Mouse (Mus musculus): ENCODE results near the gene Aco2. TPM values are rescaled to one million over a fixed set of nuclear protein-coding genes. Genes with fewer than 3 reads are reported as not detected.

Aco2 gene
- polyA plus RNA-seq, 2 experiments, result 127 to 158 TPM

DNA sequence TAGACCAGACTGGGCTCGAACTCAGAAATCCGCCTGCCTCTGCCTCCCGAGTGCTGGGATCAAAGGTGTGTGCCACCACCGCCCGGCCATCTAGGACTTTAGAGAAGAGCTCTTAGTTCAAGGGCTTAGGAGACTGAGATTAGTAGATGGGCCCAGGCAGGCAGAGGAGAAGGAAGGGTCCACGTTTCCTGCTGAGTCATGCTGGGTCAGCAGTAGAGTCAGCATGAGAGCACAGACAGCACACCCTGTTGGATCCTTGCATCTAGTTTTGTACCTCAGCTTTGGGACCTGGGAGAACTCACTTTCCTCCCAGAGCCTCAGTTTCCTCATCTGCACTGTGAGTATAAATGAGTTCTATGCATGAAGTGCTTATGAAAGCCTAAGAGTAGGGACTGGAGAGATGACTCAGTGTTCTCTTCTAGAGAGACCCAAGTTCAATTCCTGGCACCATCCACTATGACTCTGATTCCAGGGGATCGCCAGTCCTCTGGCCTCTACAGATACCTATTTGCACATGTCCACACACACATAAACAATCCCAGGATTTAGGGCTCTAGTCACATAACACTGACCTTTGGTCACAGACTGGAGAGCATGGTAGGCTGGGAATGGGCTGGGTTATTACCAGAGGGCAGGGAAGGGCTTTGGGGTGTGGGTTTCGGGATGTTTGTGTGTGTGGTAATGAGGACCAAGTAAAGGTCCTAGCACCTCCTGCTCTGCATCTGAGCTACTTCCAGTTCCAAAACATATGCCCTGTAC is 19.9 kb downstream of the Aco2 start:
- Histone ChIP-seq H3K4me2 (replicated peaks; ENCODE audit: low read depth, low read length, severe bottlenecking) (no peak overlapping the region), H3K27ac (replicated peaks; ENCODE audit: low read depth, low read length) (no peak overlapping the region), H3K4me1 (ENCODE audit: control insufficient read depth, insufficient read depth, low read length) (no peaks in the 10 kb centered on the region), H3K36me3 (ENCODE audit: control insufficient read depth, insufficient read depth, low read length) (peaks cover 66% of the 10 kb centered on the region), H3K4me3 (replicated peaks; ENCODE audit: low read length) (no peak overlapping the region), H3K9me3 (ENCODE audit: control insufficient read depth, low read length) (no peaks in the 10 kb centered on the region), H3K9ac (ENCODE audit: low read depth, low read length, severe bottlenecking) (no peak overlapping the region), H3K27me3 (ENCODE audit: control insufficient read depth, insufficient read depth, low read length) (no peaks in the 10 kb centered on the region)
- ATAC-seq (ENCODE audit: low FRiP score, low read depth), result no peak
- no peak for DNase-seq (ENCODE audit: low spot score)
- TF ChIP-seq POLR2A (IDR thresholded peaks at IDR 0.05; ENCODE audit: borderline replicate concordance, extremely low read depth, insufficient read depth, insufficient read length), result no peak
- 93% methylated on average over 8 of the region's 8 CpGs for WGBS

DNA sequence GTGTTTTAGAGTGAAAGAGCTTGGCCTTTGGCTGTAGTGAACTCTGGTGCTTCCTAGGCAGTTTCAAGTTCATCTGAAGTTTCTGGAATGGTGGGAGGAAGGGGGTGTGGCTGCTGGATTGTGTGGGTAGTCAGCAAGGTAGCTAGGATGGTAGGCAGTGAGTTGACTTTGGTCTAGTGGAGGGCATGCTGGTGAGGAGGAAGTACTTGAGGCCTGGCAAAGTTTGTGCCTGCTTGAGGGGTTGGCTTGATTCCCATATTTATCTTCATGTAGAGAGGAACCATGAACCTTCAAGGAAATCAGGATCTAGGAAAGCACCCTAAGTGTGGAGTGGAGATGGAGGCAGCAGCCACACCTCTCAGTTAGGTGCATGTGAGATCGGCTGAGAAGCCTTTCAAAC is 21.9 kb downstream of the Aco2 start:
- DNase-seq (ENCODE audit: low spot score) (no peak), ATAC-seq (ENCODE audit: low FRiP score, low read depth) (no peak)
- Histone ChIP-seq H3K4me2 (replicated peaks; ENCODE audit: low read depth, low read length, severe bottlenecking) (no peak overlapping the region), H3K27me3 (ENCODE audit: control insufficient read depth, insufficient read depth, low read length) (no peaks in the 10 kb centered on the region), H3K27ac (replicated peaks; ENCODE audit: low read depth, low read length) (no peak overlapping the region), H3K9ac (ENCODE audit: low read depth, low read length, severe bottlenecking) (no peak overlapping the region), H3K4me1 (ENCODE audit: control insufficient read depth, insufficient read depth, low read length) (no peaks in the 10 kb centered on the region), H3K9me3 (ENCODE audit: control insufficient read depth, low read length) (no peaks in the 10 kb centered on the region), H3K36me3 (ENCODE audit: control insufficient read depth, insufficient read depth, low read length) (peaks cover 65% of the 10 kb centered on the region), H3K4me3 (replicated peaks; ENCODE audit: low read length) (no peak overlapping the region)
- no peak for TF ChIP-seq POLR2A (IDR thresholded peaks at IDR 0.05; ENCODE audit: borderline replicate concordance, extremely low read depth, insufficient read depth, insufficient read length)
- WGBS, result 69% methylated on average over 1 of the region's 1 CpGs

DNA sequence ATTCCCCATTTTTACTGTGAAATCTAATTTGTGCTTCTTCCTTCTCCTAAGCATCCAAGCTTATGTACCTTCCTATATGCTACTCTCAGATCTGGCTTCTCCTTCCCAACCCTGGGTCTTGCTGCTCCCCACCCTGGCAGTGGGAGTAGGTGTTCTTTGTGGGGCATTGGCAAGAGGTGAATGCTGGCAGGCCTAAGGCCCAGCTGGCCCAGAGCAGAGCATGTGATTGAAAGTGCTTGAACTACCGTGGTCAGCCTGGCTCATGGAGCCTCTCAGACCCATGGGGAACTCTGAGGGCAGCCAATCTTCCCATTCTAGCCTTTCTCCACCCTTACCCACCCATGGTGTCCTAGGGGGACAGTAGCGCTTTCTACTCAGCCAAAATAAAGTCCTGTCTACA is 24.3 kb downstream of the Aco2 start:
- H3K4me3 ChIP-seq (replicated peaks; ENCODE audit: low read length), result no peak overlapping the region
- TF ChIP-seq POLR2A (IDR thresholded peaks at IDR 0.05; ENCODE audit: borderline replicate concordance, extremely low read depth, insufficient read depth, insufficient read length), result no peak
- H3K4me1 ChIP-seq (ENCODE audit: control insufficient read depth, insufficient read depth, low read length), result no peaks in the 10 kb centered on the region
- ATAC-seq (ENCODE audit: low FRiP score, low read depth) (no peak), DNase-seq (ENCODE audit: low spot score) (no peak)
- 87% methylated on average over 2 of the region's 2 CpGs for WGBS
- no peak overlapping the region for H3K9ac ChIP-seq (ENCODE audit: low read depth, low read length, severe bottlenecking)
- peaks cover 61% of the 10 kb centered on the region for H3K36me3 ChIP-seq (ENCODE audit: control insufficient read depth, insufficient read depth, low read length)
- no peaks in the 10 kb centered on the region for H3K9me3 ChIP-seq (ENCODE audit: control insufficient read depth, low read length)
- H3K4me2 ChIP-seq (replicated peaks; ENCODE audit: low read depth, low read length, severe bottlenecking), result no peak overlapping the region
- no peaks in the 10 kb centered on the region for H3K27me3 ChIP-seq (ENCODE audit: control insufficient read depth, insufficient read depth, low read length)
- H3K27ac ChIP-seq (replicated peaks; ENCODE audit: low read depth, low read length), result no peak overlapping the region

DNA sequence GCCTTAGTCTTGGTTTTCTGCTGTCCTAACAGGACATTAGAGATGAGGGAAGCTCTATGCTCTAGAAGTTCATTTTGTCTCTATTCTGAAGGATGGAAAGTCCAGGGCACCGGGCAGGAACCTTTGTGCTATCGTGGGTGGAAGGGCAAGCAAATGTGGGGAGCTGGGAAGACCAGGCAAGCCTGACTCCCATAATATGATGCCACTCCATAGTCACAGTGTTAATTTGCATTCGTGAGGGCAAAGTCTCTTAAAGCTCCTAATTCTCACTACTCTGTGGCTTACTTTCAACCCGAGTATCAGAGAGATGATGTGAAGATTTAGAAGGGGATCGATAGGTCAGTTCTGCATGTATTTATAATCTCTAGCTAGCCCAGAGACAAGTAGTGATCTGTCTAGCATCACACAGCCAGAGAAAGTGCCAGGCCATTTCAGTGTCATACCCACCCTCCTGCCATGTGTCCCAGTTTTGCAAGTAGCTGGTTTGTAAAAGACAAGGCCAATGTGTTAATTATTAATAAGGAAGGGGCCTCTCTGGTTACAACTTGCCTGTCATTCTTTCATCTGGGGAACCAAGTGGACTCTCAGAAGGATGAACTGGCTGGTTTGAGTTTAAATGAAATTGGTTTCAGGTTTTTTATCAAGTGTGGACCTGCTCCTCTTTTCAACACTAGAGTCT is 25.6 kb downstream of the Aco2 start:
- DNase-seq (ENCODE audit: low spot score), result no peak
- H3K27me3 ChIP-seq (ENCODE audit: control insufficient read depth, insufficient read depth, low read length), result no peaks in the 10 kb centered on the region
- no peak overlapping the region for H3K4me3 ChIP-seq (replicated peaks; ENCODE audit: low read length)
- H3K27ac ChIP-seq (replicated peaks; ENCODE audit: low read depth, low read length), result no peak overlapping the region
- WGBS, result 94% methylated on average over 5 of the region's 5 CpGs
- no peak overlapping the region for H3K9ac ChIP-seq (ENCODE audit: low read depth, low read length, severe bottlenecking)
- no peaks in the 10 kb centered on the region for H3K4me1 ChIP-seq (ENCODE audit: control insufficient read depth, insufficient read depth, low read length)
- TF ChIP-seq POLR2A (IDR thresholded peaks at IDR 0.05; ENCODE audit: borderline replicate concordance, extremely low read depth, insufficient read depth, insufficient read length), result no peak
- no peak for ATAC-seq (ENCODE audit: low FRiP score, low read depth)
- H3K4me2 ChIP-seq (replicated peaks; ENCODE audit: low read depth, low read length, severe bottlenecking), result no peak overlapping the region
- peaks cover 59% of the 10 kb centered on the region for H3K36me3 ChIP-seq (ENCODE audit: control insufficient read depth, insufficient read depth, low read length)
- no peaks in the 10 kb centered on the region for H3K9me3 ChIP-seq (ENCODE audit: control insufficient read depth, low read length)

DNA sequence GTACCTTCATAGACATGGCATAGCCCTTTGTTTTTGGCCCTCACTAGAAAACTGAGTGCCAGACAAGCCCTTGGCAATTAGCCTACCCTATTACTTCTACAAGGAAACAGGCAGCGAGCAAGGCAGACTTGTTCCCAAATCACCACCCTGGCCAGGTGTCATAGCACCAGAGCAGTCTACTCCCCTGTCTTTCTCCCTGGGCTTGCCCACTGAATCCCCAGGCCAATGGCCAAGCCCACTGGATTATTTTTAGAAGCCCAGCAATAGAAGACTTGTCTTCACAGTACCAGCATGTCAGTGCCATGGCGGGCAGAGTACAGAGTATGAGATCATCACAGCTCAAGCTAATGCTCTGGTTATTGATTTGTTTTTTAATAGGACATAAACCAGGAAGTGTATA is 26.6 kb downstream of the Aco2 start:
- Histone ChIP-seq H3K9me3 (ENCODE audit: control insufficient read depth, low read length) (no peaks in the 10 kb centered on the region), H3K27me3 (ENCODE audit: control insufficient read depth, insufficient read depth, low read length) (no peaks in the 10 kb centered on the region), H3K4me3 (replicated peaks; ENCODE audit: low read length) (no peak overlapping the region), H3K9ac (ENCODE audit: low read depth, low read length, severe bottlenecking) (no peak overlapping the region), H3K4me2 (replicated peaks; ENCODE audit: low read depth, low read length, severe bottlenecking) (no peak overlapping the region), H3K27ac (replicated peaks; ENCODE audit: low read depth, low read length) (no peak overlapping the region), H3K4me1 (ENCODE audit: control insufficient read depth, insufficient read depth, low read length) (no peaks in the 10 kb centered on the region), H3K36me3 (ENCODE audit: control insufficient read depth, insufficient read depth, low read length) (peaks cover 63% of the 10 kb centered on the region)
- WGBS, result 90% methylated on average over 2 of the region's 2 CpGs
- ATAC-seq (ENCODE audit: low FRiP score, low read depth) (no peak), DNase-seq (ENCODE audit: low spot score) (no peak)
- no peak for TF ChIP-seq POLR2A (IDR thresholded peaks at IDR 0.05; ENCODE audit: borderline replicate concordance, extremely low read depth, insufficient read depth, insufficient read length)
